Mouse (Mus musculus) right cerebral cortex, postnatal 25 days (tissue): ENCODE results near the gene Rffl.

ENCODE experiments used
- DNase-seq: peaks from one replicate; pipeline ENCODE4 v3.0.0; 2022

Gene Rffl

GRCm38 (mm10) chr11:82763261-82763660 is 107.7 kb downstream of the Rffl start:
- no peak for DNase-seq

- no peak for DNase-seq
Measured at GRCm38 (mm10) chr11:82762286-82762829, 108.7 kb downstream of the Rffl start.

- DNase-seq = no peak
Measured at GRCm38 (mm10) chr11:82755919-82756318, 115.1 kb downstream of the Rffl start.
